Mouse (Mus musculus) gastrocnemius, postnatal 25 days (tissue): Measurements from ENCODE around the gene Mapk3. TPM values are rescaled to one million over a fixed set of nuclear protein-coding genes. Genes with fewer than 3 reads are reported as not detected.
"Not testable (repeated sequence)": the region's sequence is repeated elsewhere in the genome, so short reads cannot be mapped to it uniquely, and the experiment has no call there.

Experiments
- DNase-seq: peaks from one replicate; pipeline ENCODE4 v3.0.0; 2022
- long read RNA-seq, 2 experiments: library from polyadenylated mRNA; stranded (forward); transcript quantifications; one replicate each; pipeline ENCODE4 v2.0.0; 2021
- total RNA-seq, 2 experiments: library from RNA; stranded (reverse); gene quantifications; 1 replicate in 1 of 2; 2 replicates in 1 of 2; pipeline ENCODE4 v1.2.3; 2021

Gene Mapk3
- 10 to 100 TPM; 21.4 to 23.8 TPM for total RNA-seq
- long read RNA-seq, experiment 1, transcript Mapk3-202 (9 exons, 1,800 nt) = major isoform, 11 of 14 reads
- long read RNA-seq, experiment 1, partial matches to known transcripts = 1 of 14 reads
- long read RNA-seq, experiment 1, other reads (novel, unspliced or antisense) = 0 of 14 reads
- long read RNA-seq, experiment 2, transcript Mapk3-202 (9 exons, 1,800 nt) = major isoform, 13 of 15 reads
- long read RNA-seq, experiment 2, partial matches to known transcripts = 2 of 15 reads
- long read RNA-seq, experiment 2, other reads (novel, unspliced or antisense) = 0 of 15 reads

- peak; percentile 85 for DNase-seq
These were observed at the start of gene Mapk3 for GRCm38 (mm10) chr7:126759050-126759671. TSS of gene Mapk3 (plus strand) at chr7:126759601.

- no peak for DNase-seq
These were observed 49.1 kb upstream of the Mapk3 start for GRCm38 (mm10) chr7:126710266-126710665.

GRCm38 (mm10) chr7:126711910-126712309 is 47.5 kb upstream of the Mapk3 start:
- no peak for DNase-seq

GRCm38 (mm10) chr7:126715679-126716078 is 43.7 kb upstream of the Mapk3 start:
- no peak for DNase-seq

GRCm38 (mm10) chr7:126717566-126717965 is 41.8 kb upstream of the Mapk3 start:
- no peak for DNase-seq

GRCm38 (mm10) chr7:126718787-126719337 is 40.5 kb upstream of the Mapk3 start:
- no peak for DNase-seq

- DNase-seq = no peak
These were observed 37.8 kb upstream of the Mapk3 start for GRCm38 (mm10) chr7:126721635-126722034.

- no peak for DNase-seq
These were observed 34.3 kb upstream of the Mapk3 start for GRCm38 (mm10) chr7:126725077-126725476.

GRCm38 (mm10) chr7:126725667-126726066 is 33.7 kb upstream of the Mapk3 start:
- DNase-seq = no peak

GRCm38 (mm10) chr7:126730256-126730789 is 29.1 kb upstream of the Mapk3 start:
- DNase-seq = not testable (repeated sequence)

GRCm38 (mm10) chr7:126736122-126736521 is 23.3 kb upstream of the Mapk3 start:
- DNase-seq = no peak

- DNase-seq = no peak
These were observed 19.9 kb upstream of the Mapk3 start for GRCm38 (mm10) chr7:126739551-126739950.

- no peak for DNase-seq
These were observed 19.2 kb upstream of the Mapk3 start for GRCm38 (mm10) chr7:126740132-126740735.

GRCm38 (mm10) chr7:126740977-126741376 is 18.4 kb upstream of the Mapk3 start:
- DNase-seq = no peak

- no peak for DNase-seq
These were observed 17.9 kb upstream of the Mapk3 start for GRCm38 (mm10) chr7:126741452-126741851.

GRCm38 (mm10) chr7:126741964-126742482 is 17.4 kb upstream of the Mapk3 start:
- no peak for DNase-seq

GRCm38 (mm10) chr7:126746066-126746465 is 13.3 kb upstream of the Mapk3 start:
- DNase-seq = no peak

GRCm38 (mm10) chr7:126746798-126747197 is 12.6 kb upstream of the Mapk3 start:
- DNase-seq = no peak

- no peak for DNase-seq
These were observed 10.6 kb upstream of the Mapk3 start for GRCm38 (mm10) chr7:126748824-126749223.

GRCm38 (mm10) chr7:126749582-126750343 is 9.6 kb upstream of the Mapk3 start:
- DNase-seq = no peak

GRCm38 (mm10) chr7:126754866-126755265 is 4.5 kb upstream of the Mapk3 start:
- peak; percentile 54 for DNase-seq

GRCm38 (mm10) chr7:126758539-126758938 is 862 bp upstream of the Mapk3 start:
- no peak for DNase-seq
